In the genomic region with DNA sequence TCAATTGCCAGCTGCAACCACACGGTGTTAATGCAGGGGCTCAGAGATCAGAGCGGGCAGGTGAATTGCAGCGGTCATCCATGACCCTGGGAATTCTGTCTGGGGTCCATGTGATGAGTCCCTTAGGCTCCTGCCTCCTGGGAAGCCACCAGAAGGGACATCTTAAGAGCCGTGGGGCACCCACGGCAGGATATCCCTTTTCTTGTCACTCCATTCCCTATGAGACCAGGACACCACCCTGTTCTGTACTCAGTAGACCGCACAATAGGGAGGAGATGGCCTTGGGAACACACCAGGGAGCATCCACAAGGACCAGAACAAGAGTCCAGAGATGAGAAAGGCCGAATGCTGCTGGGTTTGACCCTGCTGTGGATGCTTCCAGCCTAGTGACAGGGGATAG, we compare ENCODE assay signal across 19 mouse cellular contexts. TPM values are rescaled to one million over a fixed set of nuclear protein-coding genes. Genes with fewer than 3 reads are reported as not detected.
DNase-seq lines count a peak whose midpoint lies in the region; ATAC-seq and TF ChIP-seq lines count a peak whose summit lies in the region.
"Had no signal": no experiment of that assay in that cellular context is flagged by ENCODE, and none has a peak within 500 bp of the region (broad histone marks: within the 10 kb centered on the region; RNA-seq: fewer than 3 reads in every experiment).

No protein-coding gene starts in this region.

- no peak for ATAC-seq in heart, embryonic 15.5 days (replicated peaks; ENCODE audit: insufficient number of reproducible peaks, insufficient read depth, low FRiP score, low read depth)
- ATAC-seq in lung, embryonic 14.5 days (ENCODE audit: insufficient read depth) = no peak
- no peak for ATAC-seq in embryonic facial prominence, embryonic 14.5 days (ENCODE audit: low read depth)
- ATAC-seq: CD4-positive, CD25-positive, alpha-beta regulatory T cell, adult 4 months; midbrain, embryonic 16.5 days; Patski had no signal

- H3K36me3 ChIP-seq in heart, embryonic 15.5 days = no peaks in the 10 kb centered on the region
- no peaks in the 10 kb centered on the region for H3K36me3 ChIP-seq in lung, embryonic 14.5 days (ENCODE audit: insufficient read depth)
- H3K36me3 ChIP-seq in embryonic facial prominence, embryonic 14.5 days (ENCODE audit: control insufficient read depth, insufficient read depth, low read length) = no peaks in the 10 kb centered on the region
- H3K36me3 ChIP-seq: limb, embryonic 12.5 days had no signal

- peak overlapping the region; percentile 96 for H3K27ac ChIP-seq in heart, embryonic 15.5 days
- peak overlapping the region; percentile 21; the same call in 1 of the 2 replicates for H3K27ac ChIP-seq in lung, embryonic 14.5 days (ENCODE audit: low read depth)
- peak overlapping the region; percentile 65; the same call in 1 of the 2 replicates for H3K27ac ChIP-seq in embryonic facial prominence, embryonic 14.5 days (replicated peaks; ENCODE audit: low read depth, low read length)
- H3K27ac ChIP-seq: limb, embryonic 12.5 days; liver, embryonic 14.5 days had no signal

- DNase-seq in heart, adult 11 months = peak; percentile 92
- DNase-seq in heart, postnatal 10 days = no peak
- DNase-seq in heart, adult 18-20 months = no peak
- no peak for DNase-seq in lung, embryonic 14.5 days
- DNase-seq in lung, postnatal 14 days = no peak
- no peak for DNase-seq in embryonic facial prominence, embryonic 14.5 days (ENCODE audit: low spot score)
- DNase-seq in adrenal gland, postnatal 36 days = no peak
- DNase-seq: adrenal gland, adult 8-10 months; cerebellum, adult 11 months; cerebellum, postnatal 10 days; forebrain, postnatal 0 days; right cerebral cortex, postnatal 25 days had no signal

- intact Hi-C loops in heart, postnatal 10 days (cut with DNase I) = no loop called here

- no peak for TF ChIP-seq CTCF in lung, embryonic 14.5 days (IDR thresholded peaks at IDR 0.05; ENCODE audit: low read depth)

- no peaks in the 10 kb centered on the region for H3K9me3 ChIP-seq in heart, embryonic 15.5 days (replicated peaks)
- H3K9me3 ChIP-seq in lung, embryonic 14.5 days (ENCODE audit: low read depth, low read length) = no peaks in the 10 kb centered on the region
- no peaks in the 10 kb centered on the region for H3K9me3 ChIP-seq in embryonic facial prominence, embryonic 14.5 days (ENCODE audit: control insufficient read depth, low read length)
- H3K9me3 ChIP-seq: forebrain, embryonic 10.5 days; limb, embryonic 12.5 days had no signal

- peaks cover 96% of the 10 kb centered on the region for H3K4me1 ChIP-seq in heart, embryonic 15.5 days (replicated peaks)
- H3K4me1 ChIP-seq in lung, embryonic 14.5 days (ENCODE audit: insufficient read depth) = peaks cover 44% of the 10 kb centered on the region
- H3K4me1 ChIP-seq in embryonic facial prominence, embryonic 14.5 days (ENCODE audit: control insufficient read depth, insufficient read depth, low read length) = peaks cover 41% of the 10 kb centered on the region

- peak overlapping the region; percentile 9; the same call in 1 of the 2 replicates for H3K9ac ChIP-seq in heart, embryonic 15.5 days
- no peak overlapping the region for H3K9ac ChIP-seq in lung, embryonic 14.5 days
- no peak overlapping the region for H3K9ac ChIP-seq in embryonic facial prominence, embryonic 14.5 days (ENCODE audit: low read depth, low read length)
- H3K9ac ChIP-seq: forebrain, postnatal 0 days; liver, embryonic 14.5 days had no signal

- WGBS in heart, embryonic 15.5 days = 84% methylated on average over 7 of the region's 7 CpGs
- WGBS in lung, embryonic 14.5 days = 83% methylated on average over 7 of the region's 7 CpGs
- 84% methylated on average over 7 of the region's 7 CpGs for WGBS in embryonic facial prominence, embryonic 14.5 days

- no peaks in the 10 kb centered on the region for H3K27me3 ChIP-seq in heart, embryonic 15.5 days
- H3K27me3 ChIP-seq in lung, embryonic 14.5 days (ENCODE audit: insufficient read depth, low read length) = no peaks in the 10 kb centered on the region
- no peaks in the 10 kb centered on the region for H3K27me3 ChIP-seq in embryonic facial prominence, embryonic 14.5 days (replicated peaks; ENCODE audit: control insufficient read depth, insufficient read depth, low read length)
- H3K27me3 ChIP-seq: limb, embryonic 12.5 days; Patski had no signal

- H3K4me3 ChIP-seq in heart, embryonic 15.5 days = no peak overlapping the region
- H3K4me3 ChIP-seq in lung, embryonic 14.5 days (ENCODE audit: low read depth, low read length) = no peak overlapping the region
- no peak overlapping the region for H3K4me3 ChIP-seq in embryonic facial prominence, embryonic 14.5 days (ENCODE audit: low read depth, low read length)
- H3K4me3 ChIP-seq: forebrain, embryonic 10.5 days; limb, embryonic 12.5 days had no signal

- H3K4me2 ChIP-seq in heart, embryonic 15.5 days = no peak overlapping the region
- no peak overlapping the region for H3K4me2 ChIP-seq in lung, embryonic 14.5 days
- no peak overlapping the region for H3K4me2 ChIP-seq in embryonic facial prominence, embryonic 14.5 days (ENCODE audit: low read depth, low read length)
- H3K4me2 ChIP-seq: limb, embryonic 12.5 days had no signal

RNA-seq across cellular contexts. Expression of a gene that starts 10.8 kb away (rescaled TPM):
- 10 to 100 TPM; 87.9 to 93.7 TPM for total RNA-seq in heart, postnatal 10 days (2021)
- polyA plus RNA-seq in heart, embryonic 15.5 days (2015; fragmentation: Nextera tagmentation; extraction: Ambion mirVana) = 5.3 and 7.2 TPM in 2 replicates
- total RNA-seq in heart, adult 18-20 months (2021) = 10 to 100 TPM; 45.5 to 48.7 TPM
- polyA plus RNA-seq in lung, embryonic 14.5 days (2014; fragmentation: Nextera tagmentation; extraction: Ambion mirVana) = 10.2 and 12.0 TPM in 2 replicates
- 19.5 and 20.3 TPM in 2 replicates for polyA plus RNA-seq in embryonic facial prominence, embryonic 14.5 days (2014; fragmentation: Nextera tagmentation; extraction: Ambion mirVana)
- total RNA-seq in adrenal gland, postnatal 36 days (2021) = 10 to 100 TPM; 46.5 to 65.9 TPM

Comparison
In these comparisons a context has a peak if more than half of its experiments do, and no peak if none do; other contexts are left out.
1. H3K27ac ChIP-seq: peak in every context shown above with its lines; median percentile 96 in heart, embryonic 15.5 days; 65 in embryonic facial prominence, embryonic 14.5 days; 21 in lung, embryonic 14.5 days.